Mouse (Mus musculus): Measurements from ENCODE around the gene Arxes1. TPM values are rescaled to one million over a fixed set of nuclear protein-coding genes. Genes with fewer than 3 reads are reported as not detected.
"Not testable (repeated sequence)": the region's sequence is repeated elsewhere in the genome, so short reads cannot be mapped to it uniquely, and the experiment has no call there.

Arxes1 gene
- polyA plus RNA-seq (2012; ENCODE audit: insufficient read depth, insufficient read length, missing spikeins): 24.0 and 26.8 TPM in 2 replicates

DNA sequence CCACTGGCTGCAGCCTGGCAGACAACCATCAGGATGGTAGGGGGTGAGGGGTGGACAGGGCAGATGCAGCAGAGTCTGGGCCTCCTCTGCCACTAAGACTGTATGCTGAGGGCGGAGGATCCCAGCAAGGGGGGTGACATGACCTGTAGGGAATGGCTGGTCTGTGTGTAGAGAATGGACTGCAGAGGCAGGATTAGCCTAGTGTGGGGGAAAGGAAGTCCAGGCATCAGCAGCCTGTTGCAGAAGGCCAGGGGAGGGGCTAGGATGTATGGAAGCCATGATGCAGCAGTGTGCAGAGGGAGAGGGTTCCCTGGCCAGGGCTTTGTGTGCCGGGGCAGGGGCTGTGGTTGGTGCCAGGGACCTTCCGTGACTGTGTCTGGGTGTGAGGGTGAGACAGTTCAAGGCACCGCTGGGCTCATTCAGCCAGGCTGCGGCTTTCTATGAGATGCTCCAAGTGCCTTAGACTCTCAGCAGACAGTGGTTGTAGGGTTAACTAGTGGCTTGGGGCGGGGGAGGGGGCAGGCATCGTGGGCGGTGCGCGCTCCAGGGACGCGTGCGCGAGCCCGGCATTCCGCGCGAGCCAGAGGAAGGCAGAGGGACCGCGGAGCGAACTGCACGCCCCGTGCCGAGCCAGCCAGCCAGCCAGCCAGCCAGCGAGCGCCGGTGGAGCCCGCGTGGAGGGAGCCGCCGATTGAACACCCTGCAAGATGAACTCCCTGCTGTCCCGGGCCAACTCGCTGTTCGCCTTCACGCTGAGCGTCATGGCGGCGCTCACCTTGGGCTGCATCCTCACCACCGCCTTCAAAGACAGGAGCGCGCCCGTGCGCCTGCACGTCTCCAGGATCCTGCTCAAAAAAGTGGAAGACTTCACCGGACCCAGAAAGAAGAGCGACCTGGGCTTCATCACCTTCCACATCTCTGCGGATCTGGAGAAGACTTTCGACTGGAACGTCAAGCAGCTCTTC lies at the start of gene Arxes1:
TSS of gene Arxes1 (plus strand) at position 569 of the 965 bp plus-strand sequence.
- H3K4me1 ChIP-seq (ENCODE audit: control insufficient read depth, insufficient read depth, insufficient read length, low read length); H3K27ac ChIP-seq (replicated peaks; ENCODE audit: low read depth, low read length): not testable (repeated sequence)
- H3K4me3 ChIP-seq (ENCODE audit: insufficient read depth, low read depth, low read length): peak within 1 kb of the TSS; percentile 42

DNA sequence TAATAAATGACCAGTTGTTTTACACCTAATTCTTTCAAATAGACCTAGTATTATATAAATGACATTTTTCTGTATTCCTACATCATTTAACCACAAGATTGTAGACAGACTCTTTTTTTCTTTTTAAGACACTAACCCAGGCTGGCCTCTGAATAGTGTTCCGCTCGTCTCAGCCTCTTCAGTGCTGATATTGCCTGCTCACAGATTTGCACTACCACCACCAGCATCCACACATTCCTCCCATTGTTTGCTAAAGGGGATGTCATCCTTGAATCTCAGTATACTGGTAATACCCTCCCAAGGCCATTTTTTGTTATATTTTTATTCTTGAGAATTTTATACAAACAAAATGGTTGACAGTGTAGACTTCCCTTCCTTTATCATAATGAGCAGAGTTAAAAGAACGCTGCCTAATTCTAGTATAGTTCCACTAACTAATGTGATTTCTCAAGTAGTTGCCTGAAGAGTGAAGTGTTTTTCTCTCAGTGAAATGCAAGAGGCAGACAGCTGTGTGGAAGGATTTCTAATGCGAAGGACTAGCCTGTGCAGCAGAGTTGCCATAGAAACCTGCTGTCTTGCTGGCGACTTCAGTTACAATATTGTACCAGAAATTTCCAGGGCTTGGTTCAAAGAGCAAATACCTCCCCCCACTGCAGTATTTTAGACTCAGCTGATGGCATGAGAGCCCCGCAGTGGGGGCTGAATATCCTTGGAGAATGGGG lies 48.5 kb upstream of the Arxes1 start:
- Histone ChIP-seq H3K4me3 (ENCODE audit: insufficient read depth, low read depth, low read length) (no peak overlapping the region), H3K4me1 (ENCODE audit: control insufficient read depth, insufficient read depth, insufficient read length, low read length) (no peaks in the 10 kb centered on the region), H3K27ac (replicated peaks; ENCODE audit: low read depth, low read length) (no peak overlapping the region)

DNA sequence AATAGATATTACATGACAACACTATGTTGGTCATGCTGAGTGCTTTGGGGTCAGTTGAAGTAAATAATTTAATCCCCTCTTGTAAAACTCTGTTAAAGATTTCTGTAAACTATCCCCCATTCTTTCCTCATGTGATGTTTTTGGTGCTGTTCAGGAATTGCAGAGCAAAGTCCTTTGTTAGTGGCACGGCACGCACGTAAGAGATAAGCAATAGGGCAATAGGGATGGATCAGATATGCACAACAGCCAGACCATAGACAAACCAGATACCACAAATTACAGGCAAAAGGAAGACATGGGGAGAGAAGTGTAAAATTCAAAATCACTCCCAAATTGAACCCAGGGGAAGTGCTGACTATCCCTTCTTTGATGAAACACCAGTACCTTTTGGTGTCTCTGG lies 46.9 kb upstream of the Arxes1 start:
- Histone ChIP-seq H3K4me1 (ENCODE audit: control insufficient read depth, insufficient read depth, insufficient read length, low read length) (no peaks in the 10 kb centered on the region), H3K4me3 (ENCODE audit: insufficient read depth, low read depth, low read length) (no peak overlapping the region), H3K27ac (replicated peaks; ENCODE audit: low read depth, low read length) (no peak overlapping the region)

DNA sequence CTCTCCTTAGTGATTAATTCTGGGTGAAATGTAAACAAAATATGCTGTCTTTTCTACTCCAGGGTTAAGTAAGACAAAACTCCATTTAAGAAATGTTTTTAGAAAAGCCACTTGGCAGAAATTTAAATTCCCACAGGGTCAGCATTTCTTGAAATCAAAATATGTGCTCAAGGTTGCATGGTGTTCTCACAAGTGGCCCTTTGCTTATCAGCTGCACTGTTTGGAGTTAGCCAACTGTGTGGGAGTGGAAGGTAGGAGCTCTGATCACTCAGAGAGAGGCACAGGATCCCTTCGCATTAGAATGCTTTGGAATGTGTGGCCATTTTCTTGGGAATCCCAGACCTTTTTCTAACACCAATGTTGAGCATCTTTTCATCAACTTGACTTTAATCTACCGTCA lies 42.5 kb upstream of the Arxes1 start:
- Histone ChIP-seq H3K27ac (replicated peaks; ENCODE audit: low read depth, low read length) (no peak overlapping the region), H3K4me3 (ENCODE audit: insufficient read depth, low read depth, low read length) (no peak overlapping the region), H3K4me1 (ENCODE audit: control insufficient read depth, insufficient read depth, insufficient read length, low read length) (no peaks in the 10 kb centered on the region)

DNA sequence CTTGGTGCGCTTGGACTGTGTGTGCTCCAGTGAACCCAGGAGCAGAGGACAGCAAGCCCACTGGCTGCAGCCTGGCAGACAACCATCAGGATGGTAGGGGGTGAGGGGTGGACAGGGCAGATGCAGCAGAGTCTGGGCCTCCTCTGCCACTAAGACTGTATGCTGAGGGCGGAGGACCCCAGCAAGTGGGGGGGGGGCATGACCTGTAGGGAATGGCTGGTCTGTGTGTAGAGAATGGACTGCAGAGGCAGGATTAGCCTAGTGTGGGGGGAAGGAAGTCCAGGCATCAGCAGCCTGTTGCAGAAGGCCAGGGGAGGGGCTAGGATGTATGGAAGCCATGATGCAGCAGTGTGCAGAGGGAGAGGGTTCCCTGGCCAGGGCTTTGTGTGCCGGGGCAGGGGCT lies 40.0 kb upstream of the Arxes1 start:
- not testable (repeated sequence) for H3K27ac ChIP-seq (replicated peaks; ENCODE audit: low read depth, low read length); H3K4me1 ChIP-seq (ENCODE audit: control insufficient read depth, insufficient read depth, insufficient read length, low read length); H3K4me3 ChIP-seq (ENCODE audit: insufficient read depth, low read depth, low read length)

DNA sequence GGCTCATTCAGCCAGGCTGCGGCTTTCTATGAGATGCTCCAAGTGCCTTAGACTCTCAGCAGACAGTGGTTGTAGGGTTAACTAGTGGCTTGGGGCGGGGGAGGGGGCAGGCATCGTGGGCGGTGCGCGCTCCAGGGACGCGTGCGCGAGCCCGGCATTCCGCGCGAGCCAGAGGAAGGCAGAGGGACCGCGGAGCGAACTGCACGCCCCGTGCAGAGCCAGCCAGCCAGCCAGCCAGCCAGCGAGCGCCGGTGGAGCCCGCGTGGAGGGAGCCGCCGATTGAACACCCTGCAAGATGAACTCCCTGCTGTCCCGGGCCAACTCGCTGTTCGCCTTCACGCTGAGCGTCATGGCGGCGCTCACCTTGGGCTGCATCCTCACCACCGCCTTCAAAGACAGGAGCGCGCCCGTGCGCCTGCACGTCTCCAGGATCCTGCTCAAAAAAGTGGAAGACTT lies 39.5 kb upstream of the Arxes1 start, which contains the start of gene Arxes2:
TSS of gene Arxes2 (plus strand) at position 161 of the 456 bp plus-strand sequence.
- peak within 1 kb of the TSS; percentile 31; the same call in 1 of the 2 replicates for H3K4me3 ChIP-seq (ENCODE audit: insufficient read depth, low read depth, low read length)
- not testable (repeated sequence) for H3K4me1 ChIP-seq (ENCODE audit: control insufficient read depth, insufficient read depth, insufficient read length, low read length); H3K27ac ChIP-seq (replicated peaks; ENCODE audit: low read depth, low read length)

DNA sequence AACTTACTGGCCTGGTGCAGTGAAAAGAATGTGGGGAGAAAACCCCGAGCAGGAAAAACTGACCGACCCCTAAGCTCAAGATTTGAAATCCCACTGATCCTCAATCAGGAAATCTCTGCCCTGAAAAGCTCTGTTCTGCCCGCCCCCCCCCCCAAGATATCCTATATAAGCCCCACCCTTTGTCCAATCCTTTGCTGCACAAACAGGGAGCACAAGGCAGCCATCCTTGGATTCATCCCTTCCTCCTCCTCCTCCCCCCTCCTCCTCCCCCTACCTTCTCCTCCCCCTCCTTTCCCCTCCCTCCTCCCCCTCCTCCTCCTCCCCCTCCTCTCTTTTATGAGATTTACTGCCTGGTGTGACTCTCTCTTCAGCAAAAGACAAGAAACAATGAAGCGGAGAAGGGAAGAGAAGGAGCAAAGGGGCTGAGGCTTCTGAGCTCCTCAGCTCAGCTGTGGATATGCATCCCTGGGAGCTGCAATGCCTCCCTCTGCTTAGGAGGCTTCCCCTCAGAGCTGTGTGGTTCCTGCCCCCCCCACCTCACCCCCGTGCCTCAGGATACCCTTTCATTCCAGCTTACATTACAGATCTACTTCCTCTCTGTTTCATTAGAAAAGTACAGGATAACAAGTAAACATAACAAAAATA lies 25.8 kb upstream of the Arxes1 start:
- H3K27ac ChIP-seq (replicated peaks; ENCODE audit: low read depth, low read length): no peak overlapping the region
- no peak overlapping the region for H3K4me3 ChIP-seq (ENCODE audit: insufficient read depth, low read depth, low read length)
- H3K4me1 ChIP-seq (ENCODE audit: control insufficient read depth, insufficient read depth, insufficient read length, low read length): no peaks in the 10 kb centered on the region; the same call in 1 of the 2 replicates

DNA sequence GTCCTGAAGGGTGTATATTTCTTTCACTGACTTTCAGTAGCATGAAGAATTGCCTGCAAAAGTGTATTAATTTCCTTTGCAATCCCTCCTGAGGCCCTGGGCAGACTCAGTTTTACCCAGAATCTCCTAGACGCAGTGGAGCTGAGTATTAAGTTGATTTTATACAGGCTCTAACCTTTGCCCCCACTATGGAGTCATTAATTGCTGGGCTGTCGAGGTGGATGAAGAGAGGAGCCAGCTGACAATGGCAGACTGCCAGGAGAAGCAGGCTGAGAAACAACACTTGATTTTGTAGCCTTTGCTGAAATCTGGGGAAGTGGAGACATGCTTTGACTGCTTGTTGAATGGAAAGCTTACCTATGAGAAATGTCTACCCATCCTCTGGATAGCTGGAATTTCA lies 18.8 kb upstream of the Arxes1 start:
- H3K27ac ChIP-seq (replicated peaks; ENCODE audit: low read depth, low read length): no peak overlapping the region
- H3K4me3 ChIP-seq (ENCODE audit: insufficient read depth, low read depth, low read length): no peak overlapping the region
- no peaks in the 10 kb centered on the region; the same call in 1 of the 2 replicates for H3K4me1 ChIP-seq (ENCODE audit: control insufficient read depth, insufficient read depth, insufficient read length, low read length)

DNA sequence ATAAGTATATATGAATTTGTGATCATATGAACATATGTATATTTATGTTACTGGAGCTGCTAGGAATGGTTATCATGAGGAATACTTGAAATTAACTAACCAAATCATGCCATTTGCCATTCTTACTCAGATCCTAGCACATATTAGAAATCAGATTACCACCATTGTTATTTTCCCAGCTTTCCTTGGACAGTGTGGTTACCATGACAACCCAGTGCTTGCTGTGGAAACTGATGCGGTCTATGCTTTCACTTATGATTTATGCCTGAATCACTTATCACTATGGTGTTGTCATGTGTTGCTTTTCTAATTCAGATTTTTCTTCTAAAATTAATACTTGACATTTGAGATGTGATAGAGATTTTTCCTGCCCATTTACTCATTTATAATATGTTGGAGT lies 2.8 kb upstream of the Arxes1 start:
- no peak overlapping the region for H3K27ac ChIP-seq (replicated peaks; ENCODE audit: low read depth, low read length)
- no peak overlapping the region for H3K4me3 ChIP-seq (ENCODE audit: insufficient read depth, low read depth, low read length)
- H3K4me1 ChIP-seq (ENCODE audit: control insufficient read depth, insufficient read depth, insufficient read length, low read length): no peaks in the 10 kb centered on the region

DNA sequence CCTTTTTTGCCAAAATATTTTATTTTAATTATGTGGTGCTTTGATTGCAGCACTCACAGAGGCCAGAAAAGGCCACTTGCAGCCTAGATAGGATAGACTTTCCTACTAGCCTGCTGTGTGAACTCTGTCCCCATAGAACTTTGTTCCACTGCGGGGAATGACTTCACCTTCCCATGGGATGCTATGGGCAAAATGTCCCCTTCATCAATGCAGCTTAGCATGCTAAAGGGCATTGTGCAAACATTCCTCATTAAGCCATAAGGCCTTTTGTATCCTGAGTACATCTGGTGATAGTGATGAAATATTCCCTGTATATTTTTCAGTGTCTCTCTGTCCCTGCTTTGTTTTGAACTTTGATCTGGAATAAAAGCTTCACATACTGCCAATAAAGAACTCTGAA lies 10.6 kb downstream of the Arxes1 start:
- Histone ChIP-seq H3K4me3 (ENCODE audit: insufficient read depth, low read depth, low read length) (no peak overlapping the region), H3K4me1 (ENCODE audit: control insufficient read depth, insufficient read depth, insufficient read length, low read length) (no peaks in the 10 kb centered on the region)

DNA sequence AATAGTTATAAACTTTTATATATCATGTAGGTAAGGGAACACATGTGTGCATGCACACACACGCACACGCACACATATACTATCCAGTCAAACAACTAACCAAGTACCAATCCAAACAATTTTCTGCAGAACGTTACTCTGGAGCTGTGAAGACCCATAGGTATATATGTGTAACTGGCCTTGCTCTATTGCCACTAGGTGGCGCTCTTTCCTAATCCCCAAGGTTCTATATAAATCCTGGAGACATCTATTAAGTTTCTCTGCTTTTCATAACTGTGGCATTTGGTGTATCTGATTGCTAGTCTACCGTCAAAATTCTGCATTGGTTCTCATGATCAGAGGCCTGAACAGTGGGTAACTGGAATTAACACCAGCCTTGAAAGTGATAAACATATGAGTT lies 14.4 kb downstream of the Arxes1 start:
- Histone ChIP-seq H3K27ac (replicated peaks; ENCODE audit: low read depth, low read length) (no peak overlapping the region), H3K4me1 (ENCODE audit: control insufficient read depth, insufficient read depth, insufficient read length, low read length) (no peaks in the 10 kb centered on the region), H3K4me3 (ENCODE audit: insufficient read depth, low read depth, low read length) (no peak overlapping the region)

More for the DNA sequence above, 10.6 kb downstream of the Arxes1 start:
- peak overlapping the region; percentile 89; the same call in 1 of the 2 replicates for H3K27ac ChIP-seq (replicated peaks; ENCODE audit: low read depth, low read length)

DNA sequence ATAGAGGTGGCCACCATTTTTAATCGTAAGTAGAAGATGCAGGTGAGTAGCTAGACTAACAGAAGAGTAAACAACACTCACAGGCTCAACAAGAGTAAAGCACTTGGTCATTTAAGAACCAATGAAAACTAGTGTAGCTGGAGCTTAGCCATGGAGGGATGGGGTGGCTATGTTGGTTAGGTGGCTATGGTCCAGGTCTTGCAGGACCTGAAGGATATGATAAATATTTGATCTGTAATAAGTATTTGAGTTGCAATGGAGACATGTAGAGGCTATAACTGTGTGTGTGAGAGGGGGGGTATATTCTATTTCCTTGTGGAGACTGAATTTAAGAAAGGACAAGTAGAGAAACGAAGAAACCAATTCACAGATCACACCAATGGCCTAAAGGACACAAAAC lies 18.1 kb downstream of the Arxes1 start:
- H3K4me1 ChIP-seq (ENCODE audit: control insufficient read depth, insufficient read depth, insufficient read length, low read length): no peaks in the 10 kb centered on the region
- no peak overlapping the region for H3K27ac ChIP-seq (replicated peaks; ENCODE audit: low read depth, low read length)
- no peak overlapping the region for H3K4me3 ChIP-seq (ENCODE audit: insufficient read depth, low read depth, low read length)

DNA sequence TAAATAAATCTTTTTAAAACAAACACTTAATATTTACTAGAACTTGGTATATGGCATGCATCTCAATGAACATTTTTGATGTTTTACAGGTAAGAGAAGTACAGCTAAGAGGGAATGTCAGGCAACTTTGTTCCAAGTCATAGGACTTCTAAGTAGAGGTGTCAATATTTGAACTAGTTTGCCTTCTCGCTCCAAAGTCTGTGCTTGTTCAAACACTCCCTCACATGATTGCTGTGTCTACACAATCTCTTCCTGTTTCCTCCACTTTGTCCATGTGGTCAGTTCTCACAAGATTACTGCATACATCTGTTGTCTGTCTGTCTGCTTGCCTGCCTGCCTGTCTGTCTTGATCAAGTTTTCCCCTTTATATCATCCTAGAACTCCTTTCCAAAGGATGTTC lies 27.5 kb downstream of the Arxes1 start:
- Histone ChIP-seq H3K4me1 (ENCODE audit: control insufficient read depth, insufficient read depth, insufficient read length, low read length) (no peaks in the 10 kb centered on the region), H3K27ac (replicated peaks; ENCODE audit: low read depth, low read length) (no peak overlapping the region), H3K4me3 (ENCODE audit: insufficient read depth, low read depth, low read length) (no peak overlapping the region)

DNA sequence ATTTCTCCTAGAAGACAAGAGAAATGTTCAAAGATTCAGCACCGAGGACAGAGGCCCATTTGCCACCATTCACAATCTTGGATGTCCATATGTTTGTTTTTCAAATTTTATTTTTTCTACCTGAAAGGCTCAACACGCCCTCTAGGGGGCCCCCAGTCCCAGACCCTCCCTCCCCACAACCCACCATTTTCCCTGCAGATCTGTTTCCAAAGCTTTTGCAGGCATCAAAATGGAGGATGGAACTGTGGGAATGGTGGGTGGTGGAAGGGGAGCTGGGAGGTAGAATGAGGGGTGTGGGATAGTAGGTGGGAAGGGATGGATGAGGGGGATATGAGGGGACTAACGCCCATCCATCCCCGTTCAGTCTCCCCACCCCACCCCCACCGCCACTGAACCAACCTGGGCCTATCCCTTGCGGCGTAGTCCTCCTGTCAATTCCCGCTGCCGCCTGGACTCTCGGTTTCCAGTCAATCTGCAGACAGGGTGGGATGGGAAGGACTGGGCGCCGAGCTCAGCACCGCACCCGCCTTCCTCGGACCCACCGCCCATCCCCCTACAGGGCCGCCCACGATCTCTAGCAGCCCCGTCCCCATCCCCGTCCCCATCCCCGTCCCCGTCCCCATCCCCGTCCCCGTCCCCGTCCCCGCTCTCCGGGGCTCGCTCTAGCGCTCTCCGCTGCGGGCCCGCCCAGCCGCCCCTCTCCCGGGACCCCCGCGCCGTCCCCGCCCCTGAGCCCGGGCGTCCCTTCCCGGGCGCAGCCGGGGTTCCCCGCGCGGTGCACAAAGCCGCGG lies 34.2 kb downstream of the Arxes1 start:
- H3K4me3 ChIP-seq (ENCODE audit: insufficient read depth, low read depth, low read length); H3K27ac ChIP-seq (replicated peaks; ENCODE audit: low read depth, low read length); H3K4me1 ChIP-seq (ENCODE audit: control insufficient read depth, insufficient read depth, insufficient read length, low read length): not testable (repeated sequence)

Measured in brown adipose tissue, adult 24 weeks (tissue).